Mouse (Mus musculus) spleen, adult 2 months (tissue): ENCODE measurements around the gene Olfr632.
"Not testable (repeated sequence)": the region's sequence is repeated elsewhere in the genome, so short reads cannot be mapped to it uniquely, and the experiment has no call there.

Experiments
- CTCF ChIP-seq: fragments of 200-500 bp; IDR thresholded peaks from 2 replicates; pipeline ENCODE4 v1.5.1; 2011; ENCODE audit warnings: mild to moderate bottlenecking, inconsistent platforms; ENCODE audit not compliant: insufficient read depth, insufficient read length, insufficient replicate concordance; ENCODE audit errors: extremely low read depth
- POLR2A ChIP-seq: fragments of 200-500 bp; IDR thresholded peaks from 2 replicates; pipeline ENCODE4 v1.6.1; 2011; ENCODE audit warnings: low read depth, low read length, inconsistent platforms

- TF ChIP-seq CTCF, POLR2A: not testable (repeated sequence)
Observed at GRCm38 (mm10) chr7:103966873-103967272, 32.7 kb downstream of the Olfr632 start.
